Mouse (Mus musculus) kidney, adult 2 months (tissue): Measurements from ENCODE around the gene Alg9. TPM values are rescaled to one million over a fixed set of nuclear protein-coding genes. Genes with fewer than 3 reads are reported as not detected.
"Not testable (repeated sequence)": the region's sequence is repeated elsewhere in the genome, so short reads cannot be mapped to it uniquely, and the experiment has no call there.

Experiments used
- DNase-seq: peaks from one replicate; pipeline ENCODE4 v3.0.0; 2021
- H3K27ac ChIP-seq: fragments of 200-500 bp; 2 replicates; pipeline ENCODE4 v1.5.1; 2012; ENCODE audit warnings: low read depth, low read length, control low read depth, inconsistent platforms; ENCODE audit not compliant: insufficient read depth
- H3K27me3 ChIP-seq: fragments of 200-500 bp; replicated peaks from 2 replicates; pipeline ENCODE4 v1.6.1; 2012; ENCODE audit warnings: mild to moderate bottlenecking, moderate library complexity, low read length, inconsistent platforms; ENCODE audit not compliant: control insufficient read depth, insufficient read depth
- H3K36me3 ChIP-seq: fragments of 200-500 bp; 2 replicates; pipeline ENCODE4 v1.6.1; 2012; ENCODE audit warnings: mild to moderate bottlenecking, moderate library complexity, low read length, inconsistent platforms; ENCODE audit not compliant: control insufficient read depth, insufficient read depth
- H3K4me1 ChIP-seq: fragments of 200-500 bp; 2 replicates; pipeline ENCODE4 v1.6.1; 2011; ENCODE audit warnings: low read length; ENCODE audit not compliant: control insufficient read depth, insufficient read depth
- H3K4me3 ChIP-seq: fragments of 200-500 bp; 2 replicates; pipeline ENCODE4 v1.5.1; 2011; ENCODE audit warnings: mild to moderate bottlenecking, low read depth, low read length, control low read depth; ENCODE audit not compliant: insufficient read depth
- CTCF ChIP-seq: fragments of 200-500 bp; conservative IDR thresholded peaks from 2 replicates; pipeline ENCODE4 v1.5.1; 2011; ENCODE audit warnings: low read depth, mild to moderate bottlenecking, control low read depth, low read length, moderate library complexity, mixed read lengths; ENCODE audit not compliant: insufficient read depth, insufficient read length
- POLR2A ChIP-seq: fragments of 200-500 bp; IDR thresholded peaks from one replicate; pipeline ENCODE4 v1.6.1; 2011; ENCODE audit warnings: low read depth, low read length, control low read depth
- WGBS: fragments of 180-500 bp; shearing (Covaris S2); methylation state at CpG from one replicate; pipeline ENCODE4 v1.1.7; 2018; 5-methylcytosine and 5-hydroxymethylcytosine counted together
- polyA plus RNA-seq: library from polyadenylated mRNA; depleted of rRNA; stranded (reverse); fragments of >200 nt; gene quantifications from 2 replicates; pipeline ENCODE4 v1.2.3, GENCODE M21; 2012

Gene Alg9
- polyA plus RNA-seq, 1 experiment = 20.3 TPM

DNA sequence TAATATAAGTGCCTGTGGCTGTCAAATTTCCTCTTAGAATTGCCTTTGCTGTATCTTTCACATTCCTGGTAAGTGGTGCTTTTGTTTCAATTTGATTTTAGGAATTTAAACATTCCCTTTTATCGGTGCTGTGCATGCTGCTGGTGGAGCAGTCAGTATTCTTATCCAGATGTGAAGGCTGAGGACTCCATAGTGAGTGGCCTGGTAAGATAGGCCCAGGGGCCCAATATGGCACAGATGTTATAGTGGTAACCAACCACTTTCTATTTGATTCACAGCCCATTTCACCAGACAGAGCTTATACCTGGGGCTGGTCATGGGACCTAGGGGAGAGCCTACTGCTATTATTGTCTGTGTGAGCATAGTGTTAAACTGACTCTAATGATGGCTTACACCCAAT is 41.7 kb downstream of the Alg9 start:
- no peaks in the 10 kb centered on the region for H3K27me3 ChIP-seq
- 97% methylated on average over 1 of the region's 1 CpGs for WGBS
- H3K4me1 ChIP-seq = no peaks in the 10 kb centered on the region
- no peak overlapping the region for H3K4me3 ChIP-seq
- no peak overlapping the region for H3K27ac ChIP-seq
- DNase-seq = no peak
- no peak for TF ChIP-seq POLR2A
- no peak for TF ChIP-seq CTCF
- no peaks in the 10 kb centered on the region; the same call in 1 of the 2 replicates for H3K36me3 ChIP-seq

- H3K27ac ChIP-seq = no peak overlapping the region
- no peaks in the 10 kb centered on the region for H3K27me3 ChIP-seq
- no peak overlapping the region for H3K4me3 ChIP-seq
- no peak for DNase-seq
- WGBS = 93% methylated on average over 6 of the region's 6 CpGs
- no peaks in the 10 kb centered on the region; the same call in 1 of the 2 replicates for H3K36me3 ChIP-seq
- H3K4me1 ChIP-seq = no peaks in the 10 kb centered on the region
- no peak for TF ChIP-seq CTCF
- no peak for TF ChIP-seq POLR2A
Measured at GRCm38 (mm10) chr9:50818050-50818449, 43.2 kb downstream of the Alg9 start.

DNA sequence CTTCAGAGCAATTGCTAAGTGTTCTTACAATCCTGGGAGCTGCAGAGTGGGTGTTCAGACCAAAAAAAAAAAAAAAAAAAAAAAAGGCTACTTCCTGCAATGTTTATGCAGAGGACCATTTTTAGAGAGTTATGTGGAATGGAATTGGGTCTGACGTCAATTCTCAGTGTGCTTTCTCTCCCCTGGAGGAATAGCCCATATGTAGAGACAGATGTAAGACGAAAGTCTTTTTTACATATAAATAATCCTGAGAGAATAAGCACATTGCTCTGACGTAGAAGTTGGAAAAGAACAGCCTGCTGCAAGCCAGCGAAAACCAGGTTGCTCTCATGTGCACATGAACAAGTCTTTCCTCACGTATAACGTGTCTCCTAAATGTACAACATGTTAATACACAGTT is 44.9 kb downstream of the Alg9 start:
- no peak overlapping the region for H3K4me3 ChIP-seq
- TF ChIP-seq POLR2A (no peak), CTCF (no peak)
- no peaks in the 10 kb centered on the region; the same call in 1 of the 2 replicates for H3K36me3 ChIP-seq
- no peak for DNase-seq
- no peaks in the 10 kb centered on the region for H3K4me1 ChIP-seq
- no peak overlapping the region for H3K27ac ChIP-seq
- 89% methylated on average over 6 of the region's 6 CpGs for WGBS
- no peaks in the 10 kb centered on the region for H3K27me3 ChIP-seq

DNA sequence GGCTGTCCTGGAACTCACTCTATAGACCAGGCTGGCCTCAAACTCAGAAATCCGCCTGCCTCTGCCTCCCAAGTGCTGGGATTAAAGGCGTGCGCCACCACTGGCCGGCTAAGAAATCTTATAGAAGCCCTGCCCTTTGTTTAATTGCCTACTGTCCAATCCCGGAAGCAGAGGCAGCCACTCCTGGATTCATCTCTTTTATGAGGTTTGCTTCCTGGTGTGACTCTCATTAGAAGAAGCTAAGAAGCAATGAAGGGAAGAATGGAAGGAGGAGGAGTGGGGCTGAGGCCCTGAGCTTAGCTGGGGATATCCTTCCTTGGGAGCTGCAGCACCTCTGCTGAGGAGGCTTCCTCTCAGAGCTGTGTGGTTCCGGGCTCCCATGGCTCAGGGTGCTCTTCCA is 46.8 kb downstream of the Alg9 start:
- H3K36me3 ChIP-seq = no peaks in the 10 kb centered on the region; the same call in 1 of the 2 replicates
- no peaks in the 10 kb centered on the region for H3K4me1 ChIP-seq
- no peak for DNase-seq
- H3K27ac ChIP-seq = no peak overlapping the region
- no peak for TF ChIP-seq POLR2A
- no peak for TF ChIP-seq CTCF
- 90% methylated on average over 6 of the region's 6 CpGs for WGBS
- H3K27me3 ChIP-seq = no peaks in the 10 kb centered on the region
- H3K4me3 ChIP-seq = no peak overlapping the region

DNA sequence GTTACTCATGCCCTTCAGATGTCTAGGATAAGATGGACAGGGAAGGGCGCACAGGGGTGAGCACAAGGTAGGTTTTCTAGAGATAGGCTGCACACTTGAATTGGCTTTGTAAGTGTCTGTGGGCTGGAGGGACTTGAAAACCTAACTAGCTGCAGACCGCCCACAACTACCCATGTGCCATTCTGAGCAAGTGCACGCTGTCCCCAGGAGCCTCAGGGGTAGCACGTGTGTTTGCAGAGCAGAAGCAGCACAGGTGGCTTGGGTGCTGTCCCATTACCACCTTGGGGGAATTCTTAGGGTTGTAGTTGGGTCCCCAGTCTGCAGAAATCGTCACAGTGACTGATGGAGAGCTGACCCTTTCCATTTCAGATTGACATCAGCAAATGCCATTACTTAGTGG is 47.4 kb downstream of the Alg9 start:
- DNase-seq = no peak
- no peaks in the 10 kb centered on the region for H3K4me1 ChIP-seq
- H3K36me3 ChIP-seq = no peaks in the 10 kb centered on the region; the same call in 1 of the 2 replicates
- H3K4me3 ChIP-seq = no peak overlapping the region
- no peak overlapping the region for H3K27ac ChIP-seq
- no peak for TF ChIP-seq CTCF
- TF ChIP-seq POLR2A = no peak
- no peaks in the 10 kb centered on the region for H3K27me3 ChIP-seq
- WGBS = 96% methylated on average over 5 of the region's 5 CpGs

GRCm38 (mm10) chr9:50823779-50824453 is 49.1 kb downstream of the Alg9 start:
- Histone ChIP-seq H3K27ac (no peak overlapping the region), H3K4me1 (no peaks in the 10 kb centered on the region), H3K27me3 (no peaks in the 10 kb centered on the region), H3K36me3 (no peaks in the 10 kb centered on the region; the same call in 1 of the 2 replicates), H3K4me3 (no peak overlapping the region)
- WGBS = 88% methylated on average over 11 of the region's 11 CpGs
- DNase-seq = no peak
- TF ChIP-seq POLR2A = no peak
- TF ChIP-seq CTCF = no peak

DNA sequence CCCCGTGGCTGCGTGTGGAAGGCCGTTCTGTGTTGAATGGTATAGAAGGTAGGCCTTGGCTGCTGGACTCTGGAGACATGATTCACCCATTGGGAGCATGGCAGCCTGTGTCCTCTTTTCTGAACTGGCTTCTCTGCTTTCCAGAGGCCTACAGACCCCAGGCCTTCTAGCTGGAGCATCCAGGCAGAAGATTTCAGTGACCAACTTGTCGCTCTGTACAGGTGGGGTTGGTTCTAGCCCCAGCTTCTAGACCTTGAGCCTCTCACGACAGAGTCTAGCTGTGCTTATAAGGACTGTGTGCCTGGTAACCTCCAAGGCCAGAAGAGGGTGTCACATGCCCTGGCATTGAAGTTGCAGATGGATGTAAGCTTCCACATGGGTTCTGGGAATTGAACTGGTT is 56.7 kb downstream of the Alg9 start:
- Histone ChIP-seq H3K36me3 (no peaks in the 10 kb centered on the region), H3K4me1 (no peaks in the 10 kb centered on the region), H3K27ac (no peak overlapping the region), H3K4me3 (no peak overlapping the region), H3K27me3 (no peaks in the 10 kb centered on the region)
- 93% methylated on average over 5 of the region's 5 CpGs for WGBS
- TF ChIP-seq POLR2A (no peak), CTCF (no peak)
- no peak for DNase-seq

- Histone ChIP-seq H3K27ac (no peak overlapping the region), H3K4me3 (no peak overlapping the region), H3K27me3 (no peaks in the 10 kb centered on the region), H3K4me1 (no peaks in the 10 kb centered on the region), H3K36me3 (no peaks in the 10 kb centered on the region)
- no peak for DNase-seq
- TF ChIP-seq CTCF = no peak
- no peak for TF ChIP-seq POLR2A
- WGBS = 99% methylated on average over 4 of the region's 4 CpGs
Measured at GRCm38 (mm10) chr9:50832162-50832561, 57.3 kb downstream of the Alg9 start.

GRCm38 (mm10) chr9:50832582-50832981 is 57.8 kb downstream of the Alg9 start:
- H3K4me3 ChIP-seq, H3K27me3 ChIP-seq, H3K27ac ChIP-seq, H3K4me1 ChIP-seq, H3K36me3 ChIP-seq, DNase-seq: not testable (repeated sequence)
- 87% methylated on average over 2 of the region's 2 CpGs for WGBS
